Mouse (Mus musculus) c-Kit-positive CD71-positive TER-119-negative erythroid progenitor cells, embryonic 14.5 days (primary cell): ENCODE measurements around the gene Plekhg6.

ENCODE experiments used
- DNase-seq: peaks from one replicate; pipeline ENCODE4 v3.0.0-alpha.2; 2013; ENCODE audit warnings: low read depth

Gene Plekhg6

DNA sequence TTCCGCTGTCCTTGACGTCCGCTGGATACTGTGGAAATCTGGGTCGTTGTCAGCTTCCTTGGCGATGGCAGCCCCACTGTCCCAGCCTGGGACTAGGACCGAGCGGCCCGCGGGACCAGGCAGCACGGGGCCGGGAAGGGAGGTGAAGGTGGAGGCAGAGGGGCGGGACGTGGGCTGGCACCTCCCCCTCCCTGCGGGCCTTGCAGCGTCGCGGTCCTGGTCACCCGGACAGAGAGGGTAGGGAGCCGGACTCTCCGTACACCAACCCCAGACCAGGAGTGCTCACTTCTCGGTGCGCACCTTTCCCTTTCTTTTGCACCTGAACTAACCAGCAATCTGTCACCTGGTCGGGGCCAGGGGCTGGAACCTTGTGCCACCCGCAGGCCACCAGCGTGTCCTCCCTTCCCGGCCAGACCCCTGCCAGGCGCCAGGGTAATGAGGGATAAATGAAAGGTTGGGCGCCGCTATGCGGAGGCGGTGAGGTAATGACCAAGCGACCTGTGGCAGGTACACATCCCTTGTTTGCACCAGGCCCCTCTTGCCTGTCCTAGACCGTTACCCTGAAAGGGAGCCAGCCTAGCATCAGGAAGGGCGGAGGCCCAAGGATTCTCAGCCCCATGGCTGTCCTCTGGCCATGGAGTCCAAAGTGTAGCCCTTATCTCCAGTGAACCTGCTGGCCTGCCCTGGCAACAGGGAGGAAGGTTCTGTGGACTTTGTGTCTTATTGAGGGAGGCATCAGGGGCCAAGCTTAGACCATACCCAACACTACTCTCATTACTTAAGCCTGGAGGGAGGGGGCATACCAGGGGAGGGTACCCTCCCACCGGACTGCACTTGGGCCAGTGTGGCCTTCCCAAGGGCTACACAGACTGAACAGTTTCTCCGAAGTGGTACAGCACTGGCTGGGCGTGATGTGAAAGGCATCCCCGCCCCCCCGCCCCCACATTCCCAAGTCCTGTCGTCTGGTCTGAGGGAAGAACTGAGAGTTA is at the start of gene Plekhg6:
Gene Plekhg6, minus strand, starts transcription at position 422 of the 989 bp plus-strand sequence.
- no peak for DNase-seq

DNA sequence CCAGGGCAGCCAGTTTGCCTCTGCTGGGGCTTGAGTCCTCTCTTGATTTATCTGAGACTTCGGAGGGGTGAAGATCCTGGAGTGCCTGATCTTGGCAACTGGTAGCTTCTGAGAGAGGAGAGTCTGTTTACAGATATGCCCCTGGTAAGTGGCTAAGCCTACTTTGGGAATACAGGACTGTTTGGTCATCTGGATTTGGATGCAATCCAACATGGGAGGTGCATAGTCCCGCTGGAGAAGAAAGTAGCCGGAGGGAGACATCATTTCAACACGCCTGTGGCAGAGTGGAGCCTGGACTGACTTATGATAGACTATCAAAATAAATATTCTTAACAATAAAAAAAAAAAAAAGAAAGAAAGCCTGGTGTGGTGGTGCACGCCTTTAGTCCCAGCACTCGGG is 49.1 kb upstream of the Plekhg6 start:
- no peak for DNase-seq

DNA sequence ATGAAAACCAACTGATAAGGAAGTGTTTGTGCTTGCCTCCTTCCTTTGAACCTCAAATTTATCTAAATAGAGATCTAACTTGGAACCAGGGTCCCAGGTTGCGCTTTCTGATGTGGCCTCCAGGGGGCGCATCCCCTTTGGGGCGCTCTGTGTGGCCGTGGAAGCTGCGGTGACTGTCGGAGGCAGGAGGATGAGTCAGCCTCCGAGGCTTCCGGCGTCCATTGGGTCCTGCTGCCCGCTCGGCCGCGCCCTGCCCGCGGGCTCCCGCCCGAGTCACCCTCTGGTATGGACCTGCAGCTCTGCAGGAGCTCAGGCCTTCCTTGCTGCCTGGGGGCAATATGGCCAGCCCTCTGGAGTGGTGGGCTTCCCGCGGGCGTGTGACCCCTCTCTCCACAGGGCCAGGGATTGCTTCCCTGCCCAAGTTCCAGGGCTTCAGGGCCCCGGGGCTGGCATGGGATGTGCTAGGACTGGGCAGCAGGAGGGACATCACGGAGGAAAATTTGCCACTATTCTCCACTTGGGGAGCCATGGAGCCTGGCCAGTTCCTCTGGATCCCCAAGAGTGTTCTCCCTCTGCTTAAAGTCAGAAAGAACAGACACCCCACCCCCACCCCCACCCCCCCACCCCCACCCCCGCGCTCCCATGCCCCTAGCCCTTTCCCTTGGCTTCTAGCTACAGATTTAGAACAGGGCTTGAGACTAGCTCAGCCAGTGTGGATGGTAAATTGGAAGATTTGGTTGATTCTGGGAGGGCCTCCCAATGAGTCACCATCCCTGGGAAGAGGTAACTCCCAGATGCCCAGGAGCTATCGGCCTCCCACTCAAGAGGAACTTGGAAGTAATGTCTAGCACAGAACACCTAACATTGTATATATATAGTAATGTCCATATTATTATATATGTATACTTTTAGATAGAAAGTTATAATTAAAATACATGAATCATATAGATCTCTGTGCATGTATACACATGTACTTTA is 46.1 kb upstream of the Plekhg6 start:
- peak; percentile 54 for DNase-seq

DNA sequence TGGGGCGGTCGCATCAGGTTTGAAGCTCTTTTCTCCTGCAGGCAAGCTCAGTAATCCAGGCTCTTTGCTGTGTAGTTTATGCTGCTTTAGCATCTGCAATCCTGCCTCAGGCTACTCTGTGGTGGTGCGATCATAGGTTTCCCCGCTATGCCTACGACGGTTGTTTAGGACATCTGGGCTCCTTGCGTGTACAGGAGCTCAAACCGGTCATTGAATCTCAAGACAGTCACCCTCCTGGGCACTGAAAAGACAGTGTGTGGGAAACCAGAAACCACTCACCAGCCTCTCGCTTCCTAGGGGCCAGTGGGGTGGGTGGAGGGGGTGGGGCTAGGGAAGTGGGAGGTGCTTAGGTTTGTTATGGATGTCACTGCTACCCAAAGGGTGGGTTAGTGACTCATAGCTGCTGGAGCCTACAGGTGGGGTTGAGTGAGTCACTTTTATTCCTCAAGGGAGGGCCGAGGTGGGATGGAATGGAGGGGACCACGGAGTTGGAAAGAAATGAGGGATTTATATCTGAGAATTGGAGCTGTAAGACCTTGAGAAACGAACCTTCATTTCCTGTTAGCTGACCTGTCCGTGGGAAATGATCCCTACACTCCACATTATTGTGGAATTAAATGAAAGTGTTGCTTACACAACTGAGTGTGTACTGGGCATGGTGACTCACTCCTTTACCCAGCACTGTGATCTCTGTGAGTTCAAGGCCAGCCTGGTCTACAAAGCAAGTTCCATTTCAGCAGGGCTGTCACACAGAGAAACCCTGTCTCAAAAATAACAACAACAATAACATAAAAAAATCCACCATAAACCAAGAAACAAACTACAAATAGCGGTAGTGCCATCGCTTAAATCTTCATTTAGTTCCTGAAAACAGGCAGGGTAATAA is 44.9 kb upstream of the Plekhg6 start:
- DNase-seq = no peak

DNA sequence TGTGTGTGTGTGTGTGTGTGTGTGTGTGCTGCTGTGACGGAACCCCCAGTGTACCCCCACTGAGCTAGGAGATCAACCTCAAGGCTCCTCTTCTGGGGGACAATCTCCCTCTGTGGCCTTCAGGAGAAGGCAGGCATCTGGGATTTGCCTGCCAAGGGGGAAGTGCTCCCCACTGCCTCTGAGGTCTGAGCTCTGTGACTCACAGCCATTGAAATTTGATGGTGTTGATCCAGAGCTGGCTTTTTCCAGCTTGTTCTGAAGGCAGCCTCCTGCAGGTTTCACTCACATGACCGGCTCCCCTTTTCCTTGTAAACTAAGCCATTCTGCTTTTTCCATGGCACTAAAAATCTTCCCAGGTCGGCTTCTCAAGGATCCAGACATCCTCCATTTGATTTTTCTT is 43.6 kb upstream of the Plekhg6 start:
- DNase-seq = no peak

DNA sequence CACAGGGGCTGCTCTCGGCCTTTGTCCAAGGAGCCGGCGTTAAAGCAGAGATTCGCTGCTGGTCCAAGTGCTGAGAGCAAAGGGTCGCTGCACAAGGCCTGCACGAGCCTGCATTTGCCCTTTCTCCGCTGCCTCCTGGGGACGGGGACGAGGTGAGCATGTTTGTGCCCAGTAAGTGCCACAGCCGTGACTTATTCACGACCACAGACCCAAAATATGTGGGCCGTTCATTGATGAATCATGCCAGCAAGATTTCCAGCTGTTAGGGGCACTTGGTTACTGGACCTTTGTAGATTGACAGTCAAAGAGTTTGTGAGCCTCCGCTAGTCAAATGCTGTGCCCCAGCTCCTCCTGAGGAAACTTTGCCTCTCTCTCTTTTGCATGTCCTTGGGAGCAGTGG is 42.9 kb upstream of the Plekhg6 start:
- no peak for DNase-seq

DNA sequence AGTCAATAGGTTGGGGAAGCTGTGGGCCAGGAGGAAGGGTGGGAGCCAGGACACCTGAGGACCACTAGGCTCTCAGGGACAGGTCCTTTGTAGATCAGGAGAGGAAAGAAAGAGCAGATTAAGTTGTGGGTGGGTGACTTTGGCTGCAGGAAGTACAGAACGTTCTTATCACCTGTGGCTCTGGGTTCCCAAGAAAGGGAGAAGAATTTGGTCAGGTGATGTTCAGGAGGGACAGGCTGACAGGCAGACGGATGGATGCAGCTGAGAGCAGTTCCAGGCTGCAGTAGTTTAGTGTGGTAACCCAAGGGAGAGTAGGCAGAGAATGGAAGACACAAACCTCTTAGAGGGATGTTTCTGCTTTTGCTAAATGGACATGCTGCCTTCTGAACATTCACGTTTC is 42.5 kb upstream of the Plekhg6 start:
- no peak for DNase-seq

DNA sequence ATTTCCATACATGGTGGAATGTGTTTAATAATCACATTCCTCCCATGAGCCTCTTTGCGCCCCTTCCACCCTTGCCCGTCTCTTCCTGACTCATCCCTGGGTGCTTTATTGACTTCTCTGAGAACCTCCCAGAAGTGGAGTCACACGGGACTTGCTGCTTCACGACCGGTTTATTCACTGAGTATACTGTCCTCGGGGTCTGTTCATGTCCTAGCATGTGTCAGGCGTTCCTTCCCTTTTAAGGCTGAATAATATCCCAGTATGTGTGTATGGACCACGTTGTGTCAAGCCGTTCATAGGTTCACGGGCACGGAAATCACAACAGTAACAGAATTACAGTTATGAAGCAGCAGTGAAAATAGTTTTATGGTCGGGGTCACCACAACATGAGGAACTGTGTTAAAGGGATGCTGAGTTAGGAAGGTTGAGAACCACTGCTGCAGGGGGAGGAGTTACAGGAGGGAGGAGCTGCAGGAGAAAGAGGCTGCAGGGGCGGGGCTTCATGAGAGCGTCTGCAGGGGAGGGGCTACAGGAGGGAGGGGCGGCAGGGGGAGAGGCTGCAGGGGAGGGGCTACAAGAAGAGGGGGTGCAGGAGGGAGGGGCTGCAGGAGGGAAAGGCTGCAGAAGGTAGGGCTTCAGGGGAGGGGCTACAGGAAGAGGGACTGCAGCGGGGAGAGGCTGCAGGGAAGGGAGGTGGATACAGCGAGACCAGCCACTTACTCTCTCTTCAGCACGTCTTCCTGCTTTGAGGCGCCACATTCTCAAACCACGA is 41.6 kb upstream of the Plekhg6 start:
- peak; percentile 42 for DNase-seq

DNA sequence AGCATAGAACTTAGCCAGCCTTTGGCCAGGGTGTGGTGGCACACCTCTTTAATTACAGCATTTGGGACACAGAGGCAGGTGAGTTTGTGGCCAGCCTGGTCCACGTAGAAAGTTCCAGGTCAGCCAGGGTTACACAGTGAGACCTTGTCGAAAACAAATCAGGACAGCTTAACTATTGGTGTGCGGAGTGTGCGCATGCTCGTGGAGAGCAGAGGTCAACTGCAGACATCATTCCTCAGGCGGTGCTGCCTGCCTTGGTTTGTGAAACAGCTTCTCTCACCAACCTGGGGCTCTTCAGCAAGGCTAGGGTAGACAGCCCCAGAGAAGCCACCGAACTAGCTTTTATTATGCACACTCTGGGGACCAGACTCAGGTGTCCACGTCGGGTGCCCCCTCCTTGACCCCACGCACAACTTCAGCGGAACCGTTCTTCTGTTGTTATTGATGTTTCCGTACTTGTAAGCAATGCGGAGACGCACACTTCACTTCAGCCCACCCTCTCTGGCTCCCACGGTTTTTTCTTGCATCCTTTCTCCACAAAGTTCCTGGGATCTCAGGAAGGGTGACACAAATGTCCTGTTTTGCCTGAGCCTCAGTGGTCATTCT is 40.0 kb upstream of the Plekhg6 start:
- no peak for DNase-seq

DNA sequence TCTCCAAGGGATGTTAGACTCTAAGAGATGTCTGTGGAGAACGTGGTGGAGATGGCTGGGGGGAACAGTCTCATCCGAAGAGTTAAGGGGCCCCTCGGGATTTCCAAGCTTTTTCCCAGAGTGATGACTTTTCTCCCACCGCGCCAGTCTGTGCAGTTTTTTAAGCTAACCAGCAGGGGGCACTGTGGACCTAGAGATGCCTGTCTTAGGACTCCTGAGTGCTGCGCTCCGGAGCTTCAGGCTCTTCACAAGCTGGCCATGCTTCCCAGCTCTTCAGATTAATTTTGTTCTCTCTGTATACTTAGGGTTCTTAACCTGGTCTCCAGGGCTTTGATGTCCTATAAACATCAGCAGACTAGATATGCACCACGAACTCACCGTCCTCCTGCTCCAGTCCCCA is 38.2 kb upstream of the Plekhg6 start:
- DNase-seq = peak; percentile 65

DNA sequence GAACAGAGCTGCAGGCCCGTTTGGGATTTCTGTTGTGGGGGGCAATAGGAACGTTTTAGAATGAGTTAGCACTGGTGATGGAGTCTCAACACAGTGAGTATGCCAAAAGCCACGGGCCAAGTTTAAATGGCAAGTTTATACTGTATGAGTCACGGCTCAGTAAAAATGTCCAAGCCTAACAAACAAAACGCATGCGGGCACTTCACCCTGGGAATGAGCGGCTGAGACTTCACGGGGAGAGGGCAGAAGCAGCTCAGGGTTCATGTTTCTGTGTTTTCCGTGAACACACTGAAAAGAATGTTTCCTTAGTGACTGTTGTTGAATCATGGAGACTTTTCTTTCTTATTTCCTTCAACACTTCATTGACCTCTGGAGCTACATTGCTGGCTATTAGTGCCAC is 32.7 kb upstream of the Plekhg6 start:
- no peak for DNase-seq

DNA sequence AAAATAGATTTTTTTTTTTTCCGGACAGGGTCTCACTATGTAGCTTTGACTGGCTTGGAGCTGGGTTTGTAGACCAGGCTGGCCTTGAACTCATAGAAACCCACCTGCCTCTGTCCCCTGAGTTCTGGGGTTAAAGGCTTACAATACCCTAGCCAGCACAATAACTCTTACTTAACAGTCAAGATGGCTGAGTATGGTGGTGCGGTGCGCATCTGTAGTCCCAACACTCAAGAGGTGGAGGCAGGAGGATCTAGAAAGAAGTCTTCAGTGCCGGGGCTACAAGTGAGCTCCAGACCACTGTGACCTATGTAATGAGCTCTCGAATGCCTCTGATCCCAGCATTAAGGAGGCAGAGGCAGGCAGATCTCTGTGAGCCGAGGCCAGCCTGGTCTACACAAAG is 31.1 kb upstream of the Plekhg6 start:
- no peak for DNase-seq

DNA sequence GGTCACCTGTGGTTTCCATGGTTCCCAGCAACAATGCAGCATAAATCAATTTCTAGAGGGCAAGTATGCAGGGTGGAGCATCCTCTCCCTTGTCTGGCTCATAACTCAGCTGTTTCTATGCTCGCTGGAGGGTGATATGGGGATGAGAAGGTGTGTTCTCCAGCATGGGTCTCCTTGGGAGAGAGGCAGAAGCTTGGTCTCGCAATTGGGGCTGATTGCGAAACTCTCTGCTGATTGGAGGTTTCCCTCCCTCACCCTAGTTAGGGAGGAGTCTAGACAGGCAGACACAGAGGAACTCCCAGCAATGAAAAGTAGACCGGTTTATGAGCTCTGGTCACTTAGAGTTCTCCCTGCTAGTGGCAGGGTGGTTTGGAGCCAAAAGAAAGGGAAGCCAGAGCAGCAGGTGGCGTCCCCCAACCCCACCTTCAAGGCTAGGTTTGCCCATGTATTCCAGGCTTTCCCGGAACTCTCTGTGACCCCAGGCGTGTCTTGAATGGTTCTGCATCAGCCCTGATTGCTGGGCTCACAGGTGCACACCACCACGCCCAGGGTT is 30.5 kb upstream of the Plekhg6 start:
- no peak for DNase-seq

DNA sequence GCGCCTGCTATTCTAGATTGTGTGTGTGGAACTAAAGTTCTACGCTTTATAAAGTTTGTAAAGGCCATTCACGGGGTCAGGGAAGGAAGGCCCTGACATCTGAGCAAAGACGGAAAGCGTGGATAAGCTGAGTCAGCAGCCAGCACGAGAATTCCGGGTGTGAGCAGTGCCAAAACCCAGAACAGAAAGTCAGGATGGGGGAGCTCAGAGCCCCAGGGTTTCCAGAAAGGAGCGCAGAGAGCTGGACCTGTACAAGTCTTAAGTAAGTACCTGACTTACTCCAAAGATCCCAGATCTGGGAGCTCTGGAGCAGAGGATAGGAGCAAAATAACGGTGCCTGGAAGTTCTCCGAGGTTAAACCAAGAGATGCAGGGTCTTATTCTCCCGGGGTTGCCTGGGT is 30.0 kb upstream of the Plekhg6 start:
- no peak for DNase-seq

DNA sequence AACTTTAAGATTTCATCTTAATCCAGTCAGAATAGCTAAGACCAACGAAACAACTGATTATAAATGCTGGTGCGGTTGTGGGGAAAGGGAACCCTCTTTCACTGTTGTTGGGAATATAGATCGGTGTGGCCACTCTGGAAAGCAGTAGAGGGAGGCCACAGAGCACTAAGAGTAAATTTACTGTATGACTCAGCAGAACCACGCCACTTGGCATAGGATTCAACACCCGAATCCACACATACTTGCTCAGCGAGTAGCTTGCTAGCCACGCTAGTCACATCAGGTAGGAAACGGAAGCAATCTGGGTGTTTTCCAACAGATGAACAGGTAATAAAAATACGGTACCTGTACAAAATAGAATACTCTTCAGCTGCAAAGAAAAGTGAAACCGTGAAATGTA is 27.1 kb upstream of the Plekhg6 start:
- DNase-seq = no peak

DNA sequence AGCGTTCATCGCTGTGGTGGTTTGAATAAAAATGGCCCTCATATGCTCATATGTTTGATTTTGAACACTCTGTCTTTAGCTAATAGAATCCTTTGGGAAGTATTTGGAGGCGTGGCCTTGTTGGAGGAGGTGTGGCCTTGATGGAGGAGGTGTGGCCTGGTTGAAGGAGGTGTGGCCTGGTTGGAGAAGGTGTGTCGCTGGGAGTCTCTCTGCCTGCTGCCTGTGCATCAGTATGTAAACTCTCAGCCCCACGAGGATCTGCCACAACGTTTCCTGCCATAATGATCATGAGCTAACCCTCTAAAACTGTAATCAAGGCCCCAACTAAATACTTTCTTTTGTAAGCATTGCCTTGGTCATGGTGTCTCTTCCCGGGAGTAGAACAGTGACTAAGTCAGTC is 26.6 kb upstream of the Plekhg6 start:
- DNase-seq = no peak

DNA sequence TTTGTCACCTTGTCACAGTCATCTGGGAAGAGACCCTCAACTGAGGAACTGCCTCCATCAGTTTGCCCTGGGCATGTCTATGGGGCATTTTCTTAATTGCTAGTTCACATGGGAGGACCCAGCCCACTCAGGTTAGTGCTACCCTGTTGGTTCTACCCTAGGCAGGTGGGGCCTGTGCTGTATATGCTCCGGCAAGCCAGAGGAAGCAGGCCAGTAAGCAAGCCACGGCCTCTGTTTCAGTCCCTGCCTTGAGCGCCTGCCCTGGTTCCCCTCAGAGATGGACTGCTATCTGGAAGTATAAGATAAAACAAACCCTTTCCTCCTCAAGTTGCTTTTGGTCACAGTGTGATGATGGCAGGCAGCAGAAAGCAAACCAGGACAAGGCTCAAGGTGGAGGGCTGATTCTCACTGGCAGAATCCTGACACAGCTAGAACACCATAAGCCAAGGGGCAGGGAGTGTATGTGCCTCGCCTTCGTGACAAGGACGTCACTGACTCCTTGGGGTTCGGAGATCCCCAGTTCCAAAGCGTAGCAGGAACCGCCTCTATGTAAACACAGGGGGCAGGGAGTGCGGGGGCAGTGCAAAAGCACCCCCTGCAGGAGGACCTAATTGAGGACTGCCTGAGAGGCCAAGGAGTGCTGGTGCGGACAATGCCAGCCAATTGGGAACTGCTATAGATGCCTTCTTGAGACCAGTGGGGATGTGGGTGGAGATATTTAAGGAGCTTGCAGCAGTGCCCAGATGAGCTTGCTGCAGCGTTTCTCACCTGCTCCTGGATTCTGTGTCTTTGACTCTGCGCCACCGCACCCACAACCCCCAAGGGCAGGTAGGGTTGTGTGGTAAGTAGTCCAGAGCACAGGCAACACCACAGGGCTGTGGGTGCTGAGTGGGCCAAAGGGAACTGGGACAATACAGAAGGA is 25.1 kb upstream of the Plekhg6 start:
- no peak for DNase-seq

DNA sequence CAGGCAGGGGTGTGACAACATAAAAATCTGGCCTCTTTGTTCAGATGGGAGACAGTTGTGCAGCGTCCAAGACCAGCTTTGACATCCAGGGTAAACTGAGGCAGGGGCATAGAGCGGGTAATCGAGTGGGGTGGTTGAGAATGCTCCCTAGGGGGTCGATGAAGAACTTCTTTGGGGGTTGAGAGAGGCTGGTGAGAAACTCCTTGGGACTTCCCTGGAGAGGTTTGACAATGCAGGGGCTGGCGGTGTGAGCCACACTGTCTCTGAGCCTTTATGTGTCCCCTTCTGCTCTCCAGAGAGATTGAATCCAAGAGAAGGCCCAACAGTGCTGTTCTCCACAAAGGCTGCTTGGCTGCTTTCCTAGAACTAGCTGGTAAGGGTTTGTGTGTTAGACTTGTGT is 9.3 kb upstream of the Plekhg6 start:
- DNase-seq = no peak

DNA sequence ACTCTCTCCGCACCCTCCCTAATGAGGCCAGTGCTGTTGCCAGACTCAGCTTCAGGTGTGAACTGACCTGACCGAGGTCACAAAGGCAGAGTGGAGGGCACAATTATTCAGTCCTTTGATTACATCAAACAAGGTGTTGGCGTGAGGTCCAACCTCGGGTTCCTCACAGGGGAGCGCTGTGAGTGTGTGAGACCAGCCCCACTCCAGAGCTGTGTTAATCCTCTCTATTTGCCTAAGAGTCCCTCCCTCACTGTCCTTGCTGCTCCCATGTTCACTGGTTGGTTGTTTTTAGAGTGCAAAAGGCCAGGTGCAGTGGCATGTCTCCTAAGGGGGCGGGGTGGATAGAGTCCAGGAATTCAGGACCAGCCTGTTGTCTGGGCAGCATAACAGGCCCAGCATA is 5.5 kb upstream of the Plekhg6 start:
- DNase-seq = no peak
